ENCODE assay signal across 9 mouse cellular contexts in the genomic region with DNA sequence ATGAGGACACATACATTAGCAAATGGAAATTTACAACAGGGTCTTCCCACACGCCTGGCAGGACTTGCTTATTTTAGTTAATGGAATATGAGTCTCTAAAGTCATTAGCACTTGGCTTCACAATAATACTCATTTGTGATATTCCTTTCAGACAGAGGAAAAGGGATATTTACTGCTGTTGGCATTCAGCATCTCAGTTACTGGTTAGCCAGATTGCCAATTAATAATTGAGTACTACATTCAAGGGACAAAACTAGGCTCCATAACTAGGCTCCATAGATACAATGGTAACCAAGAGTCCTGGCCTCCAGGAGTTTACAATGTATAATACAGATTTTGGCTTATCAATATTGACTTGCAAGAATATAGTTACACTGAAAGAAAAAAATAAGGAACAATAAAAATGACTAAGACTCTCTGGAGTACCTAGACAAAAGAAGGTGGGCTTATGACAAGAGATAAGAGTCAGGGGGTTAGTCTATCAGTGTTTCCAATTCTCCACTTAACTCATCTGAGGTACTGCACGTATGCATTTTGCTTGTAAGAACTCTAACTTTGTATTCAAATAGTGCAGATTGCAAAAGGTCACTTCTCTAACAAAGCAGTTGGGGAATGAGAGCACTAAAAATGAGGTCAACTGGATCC. TPM values are rescaled to one million over a fixed set of nuclear protein-coding genes. Genes with fewer than 3 reads are reported as not detected.
DNase-seq lines count a peak whose midpoint lies in the region; ATAC-seq lines count a peak whose summit lies in the region.
"Had no signal": no experiment of that assay in that cellular context is flagged by ENCODE, and none has a peak within 500 bp of the region (broad histone marks: within the 10 kb centered on the region; RNA-seq: fewer than 3 reads in every experiment).

No protein-coding gene starts in this region.

- no peak for ATAC-seq in kidney, embryonic 15.5 days (replicated peaks; ENCODE audit: low FRiP score)
- no peak for ATAC-seq in embryonic facial prominence, embryonic 12.5 days (ENCODE audit: insufficient number of reproducible peaks, insufficient read depth, low FRiP score, low TSS enrichment)
- ATAC-seq in hindbrain, embryonic 15.5 days (ENCODE audit: low FRiP score, low read depth) = no peak
- no peak for ATAC-seq in midbrain, embryonic 14.5 days (ENCODE audit: low FRiP score, low TSS enrichment)

- DNase-seq in kidney, postnatal 14 days = no peak
- DNase-seq in midbrain, embryonic 14.5 days = no peak
- no peak for DNase-seq in urinary bladder, postnatal 4 days (ENCODE audit: low spot score in 2 of 2)
- DNase-seq in left cerebral cortex, postnatal 10 days (ENCODE audit: extremely low spot score in 1 of 2, low spot score in 2 of 2) = no peak
- no peak for DNase-seq in cerebellum, postnatal 4 days (ENCODE audit: low spot score in 2 of 2)
- DNase-seq: cerebellum, postnatal 25 days had no signal

- H3K4me1 ChIP-seq in kidney, embryonic 15.5 days = peaks cover 43% of the 10 kb centered on the region
- peaks cover 32% of the 10 kb centered on the region for H3K4me1 ChIP-seq in embryonic facial prominence, embryonic 12.5 days
- H3K4me1 ChIP-seq in hindbrain, embryonic 15.5 days (replicated peaks) = peaks cover 64% of the 10 kb centered on the region
- peaks cover 43% of the 10 kb centered on the region for H3K4me1 ChIP-seq in midbrain, embryonic 14.5 days (ENCODE audit: control insufficient read depth, insufficient read depth, low read length)

- no peaks in the 10 kb centered on the region for H3K9me3 ChIP-seq in kidney, embryonic 15.5 days (replicated peaks)
- H3K9me3 ChIP-seq in embryonic facial prominence, embryonic 12.5 days = no peaks in the 10 kb centered on the region
- H3K9me3 ChIP-seq in hindbrain, embryonic 15.5 days = no peaks in the 10 kb centered on the region
- H3K9me3 ChIP-seq in midbrain, embryonic 14.5 days (ENCODE audit: control insufficient read depth, low read length) = no peaks in the 10 kb centered on the region

- peak overlapping the region; percentile 66 for H3K4me3 ChIP-seq in kidney, embryonic 15.5 days (replicated peaks)
- peak overlapping the region; percentile 81 for H3K4me3 ChIP-seq in embryonic facial prominence, embryonic 12.5 days
- peak overlapping the region; percentile 62 for H3K4me3 ChIP-seq in hindbrain, embryonic 15.5 days
- peak overlapping the region; percentile 88 for H3K4me3 ChIP-seq in midbrain, embryonic 14.5 days (replicated peaks; ENCODE audit: low read depth, low read length)

- H3K9ac ChIP-seq in kidney, embryonic 15.5 days = peak overlapping the region; percentile 83
- peak overlapping the region; percentile 94; the same call in 1 of the 2 replicates for H3K9ac ChIP-seq in embryonic facial prominence, embryonic 12.5 days
- H3K9ac ChIP-seq in hindbrain, embryonic 15.5 days = peak overlapping the region; percentile 76
- peak overlapping the region; percentile 96 for H3K9ac ChIP-seq in midbrain, embryonic 14.5 days (replicated peaks; ENCODE audit: low read length)

- H3K27me3 ChIP-seq in kidney, embryonic 15.5 days = no peaks in the 10 kb centered on the region
- H3K27me3 ChIP-seq in embryonic facial prominence, embryonic 12.5 days = no peaks in the 10 kb centered on the region
- H3K27me3 ChIP-seq in hindbrain, embryonic 15.5 days = no peaks in the 10 kb centered on the region
- H3K27me3 ChIP-seq in midbrain, embryonic 14.5 days (ENCODE audit: control insufficient read depth, insufficient read depth, low read length) = no peaks in the 10 kb centered on the region

- WGBS in kidney, embryonic 15.5 days = 48% methylated on average over 2 of the region's 2 CpGs
- 69% methylated on average over 2 of the region's 2 CpGs for WGBS in embryonic facial prominence, embryonic 12.5 days
- 51% methylated on average over 2 of the region's 2 CpGs for WGBS in hindbrain, embryonic 15.5 days
- WGBS in midbrain, embryonic 14.5 days = 72% methylated on average over 2 of the region's 2 CpGs

- intact Hi-C loops in left cerebral cortex, postnatal 10 days (cut with DNase I) = no loop called here

- H3K27ac ChIP-seq in kidney, embryonic 15.5 days = no peak overlapping the region
- H3K27ac ChIP-seq in embryonic facial prominence, embryonic 12.5 days = no peak overlapping the region
- H3K27ac ChIP-seq in hindbrain, embryonic 15.5 days (replicated peaks) = no peak overlapping the region; the same call in 1 of the 2 replicates
- no peak overlapping the region for H3K27ac ChIP-seq in midbrain, embryonic 14.5 days (replicated peaks; ENCODE audit: low read depth, low read length)

- H3K36me3 ChIP-seq in kidney, embryonic 15.5 days = no peaks in the 10 kb centered on the region
- H3K36me3 ChIP-seq in embryonic facial prominence, embryonic 12.5 days = no peaks in the 10 kb centered on the region
- H3K36me3 ChIP-seq in hindbrain, embryonic 15.5 days = 0 out of 2 replicates have a peak, but pooled peaks cover 3% of the 10 kb centered on the region
- no peaks in the 10 kb centered on the region for H3K36me3 ChIP-seq in midbrain, embryonic 14.5 days (ENCODE audit: control insufficient read depth, insufficient read depth, low read length)

- peak overlapping the region; percentile 67 for H3K4me2 ChIP-seq in kidney, embryonic 15.5 days
- peak overlapping the region; percentile 88 for H3K4me2 ChIP-seq in embryonic facial prominence, embryonic 12.5 days (replicated peaks)
- peak overlapping the region; percentile 79 for H3K4me2 ChIP-seq in hindbrain, embryonic 15.5 days
- H3K4me2 ChIP-seq in midbrain, embryonic 14.5 days (ENCODE audit: low read length) = peak overlapping the region; percentile 73

RNA-seq across cellular contexts. Expression of gene Ahcyl1, which starts 2.0 kb away (rescaled TPM):
- polyA plus RNA-seq in kidney, embryonic 15.5 days (2015; fragmentation: Nextera tagmentation; extraction: Ambion mirVana) = 92.7 and 94.5 TPM in 2 replicates
- 110 and 119 TPM in 2 replicates for polyA plus RNA-seq in embryonic facial prominence, embryonic 12.5 days (2016; fragmentation: Nextera tagmentation; extraction: Ambion mirVana)
- 110 and 112 TPM in 2 replicates for polyA plus RNA-seq in hindbrain, embryonic 15.5 days (2015; fragmentation: Nextera tagmentation; extraction: Ambion mirVana)
- polyA plus RNA-seq in midbrain, embryonic 14.5 days (2014; fragmentation: Nextera tagmentation; extraction: Ambion mirVana) = 127 and 142 TPM in 2 replicates
- total RNA-seq in left cerebral cortex, postnatal 10 days (2021) = 100 to 1,000 TPM; 246 to 267 TPM
